Mouse (Mus musculus) hindlimb bud, embryonic 11.5 days (tissue): ENCODE measurements at regions not wholly inside any gene's neighbourhood (a gene's known extent, or its start where the extent isn't known, plus 50 kb on each side); places are given as distances from the start of the nearest gene placed in this dataset.

Source experiments
- DNase-seq: peaks from one replicate; pipeline ENCODE4 v3.0.0-alpha.2; 2012; ENCODE audit warnings: low read depth, low spot score; ENCODE audit errors: extremely low spot score

GRCm38 (mm10) chr13:44231403-44231802 is 446.8 kb downstream of the Cd83 start:
- no peak for DNase-seq

GRCm38 (mm10) chr13:44231868-44232715 is 447.5 kb downstream of the Cd83 start:
- DNase-seq: peak; percentile 41

- no peak for DNase-seq
Measured at GRCm38 (mm10) chr13:44232716-44233051, 448.1 kb downstream of the Cd83 start.

GRCm38 (mm10) chr13:44234241-44234640 is 449.7 kb downstream of the Cd83 start:
- no peak for DNase-seq

- no peak for DNase-seq
Measured at GRCm38 (mm10) chr13:44235236-44235635, 450.7 kb downstream of the Cd83 start.

GRCm38 (mm10) chr13:44235941-44236340 is 451.4 kb downstream of the Cd83 start:
- no peak for DNase-seq

- DNase-seq: no peak
Measured at GRCm38 (mm10) chr13:44238308-44238707, 453.7 kb downstream of the Cd83 start.

- no peak for DNase-seq
Measured at GRCm38 (mm10) chr13:44243211-44243610, 458.6 kb downstream of the Cd83 start.

- no peak for DNase-seq
Measured at GRCm38 (mm10) chr13:44246714-44247251, 462.2 kb downstream of the Cd83 start.

GRCm38 (mm10) chr13:44247861-44248260 is 463.3 kb downstream of the Cd83 start:
- DNase-seq: no peak

- no peak for DNase-seq
Measured at GRCm38 (mm10) chr13:44248401-44248800, 463.8 kb downstream of the Cd83 start.

GRCm38 (mm10) chr13:44249119-44249518 is 464.5 kb downstream of the Cd83 start:
- DNase-seq: no peak

- no peak for DNase-seq
Measured at GRCm38 (mm10) chr13:44250474-44251201, 466.1 kb downstream of the Cd83 start.

- no peak for DNase-seq
Measured at GRCm38 (mm10) chr13:44251503-44251902, 466.9 kb downstream of the Cd83 start.

- no peak for DNase-seq
Measured at GRCm38 (mm10) chr13:44252496-44252895, 467.9 kb downstream of the Cd83 start.

- DNase-seq: no peak
Measured at GRCm38 (mm10) chr13:44258422-44258821, 470.9 kb upstream of the Jarid2 start.

GRCm38 (mm10) chr13:44260039-44260438 is 469.2 kb upstream of the Jarid2 start:
- DNase-seq: peak; percentile 18

GRCm38 (mm10) chr13:44260637-44261333 is 468.5 kb upstream of the Jarid2 start:
- DNase-seq: no peak

- DNase-seq: no peak
Measured at GRCm38 (mm10) chr13:44272746-44273524, 456.3 kb upstream of the Jarid2 start.

GRCm38 (mm10) chr13:44277952-44278351 is 451.3 kb upstream of the Jarid2 start:
- DNase-seq: no peak

GRCm38 (mm10) chr13:44279036-44279435 is 450.2 kb upstream of the Jarid2 start:
- no peak for DNase-seq
